Mouse (Mus musculus) right cerebral cortex, postnatal 14 days (tissue): ENCODE measurements around the gene Ankrd45.
"Not testable (repeated sequence)": the region's sequence is repeated elsewhere in the genome, so short reads cannot be mapped to it uniquely, and the experiment has no call there.

Experiments
- DNase-seq: peaks from one replicate; pipeline ENCODE4 v3.0.0; 2022

The Ankrd45 gene

GRCm38 (mm10) chr1:161190253-161190910 is 47.9 kb downstream of the Ankrd45 start:
- no peak for DNase-seq

- DNase-seq, result peak; percentile 71
Measured at GRCm38 (mm10) chr1:161195541-161196351, 53.3 kb downstream of the Ankrd45 start.

GRCm38 (mm10) chr1:161196364-161196763 is 53.9 kb downstream of the Ankrd45 start:
- not testable (repeated sequence) for DNase-seq

- DNase-seq, result no peak
Measured at GRCm38 (mm10) chr1:161199856-161200255, 57.4 kb downstream of the Ankrd45 start.

GRCm38 (mm10) chr1:161214465-161214864 is 72.0 kb downstream of the Ankrd45 start:
- DNase-seq, result no peak

GRCm38 (mm10) chr1:161219816-161220215 is 77.3 kb downstream of the Ankrd45 start:
- DNase-seq, result no peak
